Mouse (Mus musculus) thymus, adult 18-20 months (tissue): ENCODE data around the gene Clgn.
"Not testable (repeated sequence)": the region's sequence is repeated elsewhere in the genome, so short reads cannot be mapped to it uniquely, and the experiment has no call there.

ENCODE experiments used
- DNase-seq, 2 experiments: peaks; one replicate each; pipeline ENCODE4 v3.0.0; 2022; ENCODE audit warnings: mixed read lengths in 2 of 2

The Clgn gene

GRCm38 (mm10) chr8:83425202-83425601, 35.5 kb downstream of the Clgn start:
- no peak for DNase-seq

- DNase-seq = no peak
Measured at GRCm38 (mm10) chr8:83426104-83426759, 36.6 kb downstream of the Clgn start.

- no peak for DNase-seq
Measured at GRCm38 (mm10) chr8:83426949-83427348, 37.3 kb downstream of the Clgn start.

- not testable (repeated sequence) for DNase-seq
Measured at GRCm38 (mm10) chr8:83428621-83429020, 39.0 kb downstream of the Clgn start.

GRCm38 (mm10) chr8:83429071-83429524, 39.4 kb downstream of the Clgn start:
- DNase-seq = peak in 1 of 2 experiments; percentile 14

- no peak for DNase-seq
Measured at GRCm38 (mm10) chr8:83437077-83437476, 47.4 kb downstream of the Clgn start.

GRCm38 (mm10) chr8:83441656-83442242, 52.1 kb downstream of the Clgn start:
- DNase-seq = peak in 1 of 2 experiments; percentile 11

- peak; percentile 96 to 97 for DNase-seq
Measured at GRCm38 (mm10) chr8:83442243-83443051, 52.8 kb downstream of the Clgn start.

GRCm38 (mm10) chr8:83443052-83443400, 53.4 kb downstream of the Clgn start:
- DNase-seq = no peak

- DNase-seq = no peak
Measured at GRCm38 (mm10) chr8:83449960-83450359, 60.3 kb downstream of the Clgn start.

- no peak for DNase-seq
Measured at GRCm38 (mm10) chr8:83451056-83451455, 61.4 kb downstream of the Clgn start.

GRCm38 (mm10) chr8:83457121-83457520, 67.5 kb downstream of the Clgn start:
- DNase-seq = no peak

- no peak for DNase-seq
Measured at GRCm38 (mm10) chr8:83458222-83458621, 68.6 kb downstream of the Clgn start, which contains the start of gene Scoc. Scoc (minus strand) TSS chr8:83458391.

- no peak for DNase-seq
Measured at GRCm38 (mm10) chr8:83459606-83460005, 69.9 kb downstream of the Clgn start.
